Mouse (Mus musculus) bone marrow, adult 2 months (tissue): ENCODE measurements around the gene Elmsan1.

Source experiments
- CTCF ChIP-seq: fragments of 200-500 bp; IDR thresholded peaks from 2 replicates; pipeline ENCODE4 v1.5.1; 2011; ENCODE audit warnings: low read length, control low read depth; ENCODE audit not compliant: control insufficient read depth, insufficient read depth
- POLR2A ChIP-seq: fragments of 200-500 bp; IDR thresholded peaks from 2 replicates; pipeline ENCODE4 v1.6.1; 2011; ENCODE audit warnings: low read depth, mild to moderate bottlenecking, control low read depth, low read length, borderline replicate concordance; ENCODE audit not compliant: control insufficient read depth

DNA sequence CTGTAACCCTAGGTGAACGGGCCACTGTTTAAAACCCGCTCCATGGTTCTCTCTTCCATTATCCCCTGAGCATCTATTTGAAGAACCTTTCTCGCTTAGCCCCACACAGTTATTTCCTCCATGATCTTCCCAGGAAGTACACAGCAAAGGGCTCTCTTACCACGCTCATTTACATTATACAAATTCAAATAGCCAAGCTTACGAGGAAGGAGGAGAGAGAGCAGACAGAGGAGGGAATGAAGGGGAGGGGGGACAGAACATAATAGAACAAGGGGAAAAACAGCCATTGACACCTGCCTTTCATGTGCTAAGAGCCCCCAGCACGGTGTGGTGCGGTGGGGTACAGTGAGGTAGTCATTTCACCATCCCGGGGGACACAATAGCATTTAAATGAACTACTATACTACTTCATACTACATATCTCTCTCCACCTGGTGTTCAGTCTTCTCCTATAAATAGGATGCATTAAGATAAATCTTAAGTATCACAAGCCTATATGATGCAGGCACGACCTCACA, 7.6 kb downstream of the Elmsan1 start:
- TF ChIP-seq CTCF = no peak
- no peak for TF ChIP-seq POLR2A
